Mouse (Mus musculus): Measurements from ENCODE around the gene Arcn1. TPM values are rescaled to one million over a fixed set of nuclear protein-coding genes. Genes with fewer than 3 reads are reported as not detected.

Arcn1 gene
- total RNA-seq, 4 experiments from 2014 or later: 96.2 to 117 (median 98.0) TPM

Other genes starting within 250 kb of the Arcn1 start
- gene Cxcr5, start 206.0 kb downstream of the Arcn1 start, total RNA-seq (2022): not detected
- gene Ddx6, start 163.0 kb downstream of the Arcn1 start, total RNA-seq (2022): 100 to 1,000 TPM; 137 to 157 (median 145) TPM
- under 1 TPM in 1 of 4 experiments, not detected in 3; 0.28 TPM for gene Treh, start 94.6 kb downstream of the Arcn1 start, total RNA-seq (2022)
- gene Phldb1, start 32.6 kb downstream of the Arcn1 start, total RNA-seq (2022): 10 to 100 TPM; 82.9 to 91.9 (median 86.3) TPM
- 10 to 100 TPM; 60.2 to 78.5 (median 70.8) TPM for gene Ift46, start 63 bp upstream of the Arcn1 start, total RNA-seq (2022)
- gene Tmem25, start 31.5 kb upstream of the Arcn1 start, total RNA-seq (2022): 10 to 100 TPM; 44.8 to 61.5 (median 58.2) TPM
- 1 to 10 TPM in 3 of 4 experiments, under 1 TPM in 1; 0.42 to 1.4 (median 1.2) TPM for gene Ttc36, start 35.2 kb upstream of the Arcn1 start, total RNA-seq (2022)
- gene Kmt2a, start 113.5 kb upstream of the Arcn1 start, total RNA-seq (2022): 100 to 1,000 TPM in 1 of 4 experiments, 10 to 100 TPM in 3; 64.3 to 102 (median 73.5) TPM
- gene Atp5l, start 152.9 kb upstream of the Arcn1 start, total RNA-seq (2022): 100 to 1,000 TPM; 275 to 372 (median 321) TPM
- gene Ube4a, start 197.8 kb upstream of the Arcn1 start, total RNA-seq (2022): 10 to 100 TPM; 62.3 to 70.2 (median 68.5) TPM
- not detected for gene Cd3g, start 212.6 kb upstream of the Arcn1 start, total RNA-seq (2022)
- not detected for gene Cd3d, start 213.9 kb upstream of the Arcn1 start, total RNA-seq (2022)
- under 1 TPM in 1 of 4 experiments, not detected in 3; 0.19 TPM for gene Cd3e, start 241.8 kb upstream of the Arcn1 start, total RNA-seq (2022)

All from left cerebral cortex, adult 8-10 months (tissue).